ENCODE assay signal across 12 mouse cellular contexts in genomic region chr11:120119936-120120541, GRCm38 (mm10). TPM values are rescaled to one million over a fixed set of nuclear protein-coding genes. Genes with fewer than 3 reads are reported as not detected.
DNase-seq lines count a peak whose midpoint lies in the region; ATAC-seq lines count a peak whose summit lies in the region.
"Had no signal": no experiment of that assay in that cellular context is flagged by ENCODE, and none has a peak within 500 bp of the region (broad histone marks: within the 10 kb centered on the region; RNA-seq: fewer than 3 reads in every experiment).

No protein-coding gene starts in this region.

- DNase-seq in embryonic facial prominence, embryonic 10.5 days (ENCODE audit: low spot score), result no peak
- DNase-seq in heart, postnatal 36 days, result no peak
- no peak for DNase-seq in neural tube, embryonic 10.5 days (ENCODE audit: extremely low spot score, low spot score)
- DNase-seq in left cerebral cortex, adult 18-20 months (ENCODE audit: low spot score in 2 of 2), result no peak
- no peak for DNase-seq in kidney, postnatal 36 days
- DNase-seq: gastrocnemius, postnatal 25 days had no signal

- 0 out of 2 replicates have a peak, but pooled peaks have one; percentile 68 for ATAC-seq in embryonic facial prominence, embryonic 12.5 days (ENCODE audit: insufficient number of reproducible peaks, insufficient read depth, low FRiP score, low TSS enrichment)
- ATAC-seq in heart, embryonic 16.5 days (replicated peaks; ENCODE audit: extremely low read depth, insufficient read depth, low FRiP score), result peak; percentile 53; the same call in 1 of the 2 replicates
- ATAC-seq in neural tube, embryonic 12.5 days (ENCODE audit: low FRiP score, low read depth), result no peak

- intact Hi-C loops in heart, postnatal 36 days (cut with DNase I), result no loop called here

- WGBS in embryonic facial prominence, embryonic 12.5 days, result 79% methylated on average over 10 of the region's 10 CpGs
- 92% methylated on average over 10 of the region's 10 CpGs for WGBS in embryonic facial prominence, embryonic 10.5 days
- WGBS in heart, embryonic 16.5 days, result 50% methylated on average over 10 of the region's 10 CpGs
- 88% methylated on average over 10 of the region's 10 CpGs for WGBS in neural tube, embryonic 12.5 days

- no peak overlapping the region for H3K4me2 ChIP-seq in embryonic facial prominence, embryonic 12.5 days (replicated peaks)
- H3K4me2 ChIP-seq in heart, embryonic 16.5 days (ENCODE audit: low read depth, low read length), result no peak overlapping the region
- no peak overlapping the region for H3K4me2 ChIP-seq in neural tube, embryonic 12.5 days (replicated peaks)
- H3K4me2 ChIP-seq: limb, embryonic 15.5 days had no signal

- H3K27ac ChIP-seq in embryonic facial prominence, embryonic 12.5 days, result no peak overlapping the region
- H3K27ac ChIP-seq in embryonic facial prominence, embryonic 10.5 days (replicated peaks), result no peak overlapping the region
- H3K27ac ChIP-seq in heart, embryonic 16.5 days (ENCODE audit: low read length), result no peak overlapping the region
- H3K27ac ChIP-seq in neural tube, embryonic 12.5 days, result no peak overlapping the region
- H3K27ac ChIP-seq: left cerebral cortex, adult 2 months; limb, embryonic 15.5 days had no signal

- no peaks in the 10 kb centered on the region for H3K9me3 ChIP-seq in embryonic facial prominence, embryonic 12.5 days
- H3K9me3 ChIP-seq in embryonic facial prominence, embryonic 10.5 days, result no peaks in the 10 kb centered on the region
- H3K9me3 ChIP-seq in heart, embryonic 16.5 days (replicated peaks; ENCODE audit: control insufficient read depth, low read length), result no peaks in the 10 kb centered on the region
- no peaks in the 10 kb centered on the region for H3K9me3 ChIP-seq in neural tube, embryonic 12.5 days
- H3K9me3 ChIP-seq: G1E; limb, embryonic 15.5 days had no signal

- no peak overlapping the region for H3K4me3 ChIP-seq in embryonic facial prominence, embryonic 12.5 days
- no peak overlapping the region for H3K4me3 ChIP-seq in embryonic facial prominence, embryonic 10.5 days
- no peak overlapping the region for H3K4me3 ChIP-seq in heart, embryonic 16.5 days (ENCODE audit: low read length)
- no peak overlapping the region for H3K4me3 ChIP-seq in neural tube, embryonic 12.5 days
- H3K4me3 ChIP-seq: left cerebral cortex, adult 2 months; limb, embryonic 15.5 days had no signal

- H3K27me3 ChIP-seq in embryonic facial prominence, embryonic 12.5 days, result no peaks in the 10 kb centered on the region; the same call in 1 of the 2 replicates
- H3K27me3 ChIP-seq in embryonic facial prominence, embryonic 10.5 days (replicated peaks; ENCODE audit: low read depth, poor library complexity, severe bottlenecking), result no peaks in the 10 kb centered on the region
- H3K27me3 ChIP-seq in heart, embryonic 16.5 days (ENCODE audit: control insufficient read depth, insufficient read depth, low read length), result no peaks in the 10 kb centered on the region
- H3K27me3 ChIP-seq in neural tube, embryonic 12.5 days (replicated peaks), result no peaks in the 10 kb centered on the region
- H3K27me3 ChIP-seq: limb, embryonic 15.5 days had no signal

- peaks cover 6% of the 10 kb centered on the region for H3K4me1 ChIP-seq in embryonic facial prominence, embryonic 12.5 days
- peaks cover 15% of the 10 kb centered on the region for H3K4me1 ChIP-seq in embryonic facial prominence, embryonic 10.5 days
- H3K4me1 ChIP-seq in heart, embryonic 16.5 days (ENCODE audit: control insufficient read depth, insufficient read depth, low read length), result peaks cover 8% of the 10 kb centered on the region
- peaks cover 7% of the 10 kb centered on the region; the same call in 1 of the 2 replicates for H3K4me1 ChIP-seq in neural tube, embryonic 12.5 days

- H3K36me3 ChIP-seq in embryonic facial prominence, embryonic 12.5 days, result peaks cover 30% of the 10 kb centered on the region
- peaks cover 97% of the 10 kb centered on the region for H3K36me3 ChIP-seq in embryonic facial prominence, embryonic 10.5 days (replicated peaks)
- peaks cover 9% of the 10 kb centered on the region for H3K36me3 ChIP-seq in heart, embryonic 16.5 days (ENCODE audit: control insufficient read depth, insufficient read depth)
- peaks cover 54% of the 10 kb centered on the region for H3K36me3 ChIP-seq in neural tube, embryonic 12.5 days

- peak overlapping the region; percentile 15; the same call in 1 of the 2 replicates for H3K9ac ChIP-seq in embryonic facial prominence, embryonic 12.5 days
- no peak overlapping the region; the same call in 1 of the 2 replicates for H3K9ac ChIP-seq in heart, embryonic 16.5 days (ENCODE audit: low read length)
- H3K9ac ChIP-seq in neural tube, embryonic 12.5 days, result peak overlapping the region; percentile 26; the same call in 1 of the 2 replicates
- H3K9ac ChIP-seq: limb, embryonic 15.5 days had no signal

RNA-seq across cellular contexts. Expression of gene Ndufaf8, which starts 21.3 kb away (rescaled TPM):
- polyA plus RNA-seq in embryonic facial prominence, embryonic 12.5 days (2016; fragmentation: Nextera tagmentation; extraction: Ambion mirVana), result 67.4 and 73.6 TPM in 2 replicates
- 82.0 and 87.7 TPM in 2 replicates for polyA plus RNA-seq in embryonic facial prominence, embryonic 10.5 days (2016; fragmentation: Nextera tagmentation; extraction: Ambion mirVana)
- polyA plus RNA-seq in heart, embryonic 16.5 days (2015; fragmentation: Nextera tagmentation; extraction: Ambion mirVana), result 92.6 and 101 TPM in 2 replicates
- 10 to 100 TPM; 64.5 to 67.7 TPM for total RNA-seq in heart, postnatal 36 days (2021)
- 48.9 and 56.4 TPM in 2 replicates for polyA plus RNA-seq in neural tube, embryonic 12.5 days (2016; fragmentation: Nextera tagmentation; extraction: Ambion mirVana)
- total RNA-seq in left cerebral cortex, adult 18-20 months (2021), result 10 to 100 TPM; 41.5 to 43.4 TPM

RNA-seq across cellular contexts. Expression of gene Tepsin, which starts 21.5 kb away (rescaled TPM):
- 18.5 and 19.2 TPM in 2 replicates for polyA plus RNA-seq in embryonic facial prominence, embryonic 12.5 days (2016; fragmentation: Nextera tagmentation; extraction: Ambion mirVana)
- polyA plus RNA-seq in embryonic facial prominence, embryonic 10.5 days (2016; fragmentation: Nextera tagmentation; extraction: Ambion mirVana), result 20.2 and 21.4 TPM in 2 replicates
- polyA plus RNA-seq in heart, embryonic 16.5 days (2015; fragmentation: Nextera tagmentation; extraction: Ambion mirVana), result 16.3 and 16.9 TPM in 2 replicates
- 1 to 10 TPM; 7.0 to 7.4 TPM for total RNA-seq in heart, postnatal 36 days (2021)
- 24.1 and 24.5 TPM in 2 replicates for polyA plus RNA-seq in neural tube, embryonic 12.5 days (2016; fragmentation: Nextera tagmentation; extraction: Ambion mirVana)
- total RNA-seq in left cerebral cortex, adult 18-20 months (2021), result 10 to 100 TPM; 14.8 TPM

RNA-seq across cellular contexts. Expression of gene Slc38a10, which starts 31.1 kb away (rescaled TPM):
- polyA plus RNA-seq in embryonic facial prominence, embryonic 12.5 days (2016; fragmentation: Nextera tagmentation; extraction: Ambion mirVana), result 95.0 and 99.5 TPM in 2 replicates
- 99.0 and 103 TPM in 2 replicates for polyA plus RNA-seq in embryonic facial prominence, embryonic 10.5 days (2016; fragmentation: Nextera tagmentation; extraction: Ambion mirVana)
- polyA plus RNA-seq in heart, embryonic 16.5 days (2015; fragmentation: Nextera tagmentation; extraction: Ambion mirVana), result 87.3 and 93.5 TPM in 2 replicates
- 10 to 100 TPM; 79.8 to 81.1 TPM for total RNA-seq in heart, postnatal 36 days (2021)
- polyA plus RNA-seq in neural tube, embryonic 12.5 days (2016; fragmentation: Nextera tagmentation; extraction: Ambion mirVana), result 119 and 121 TPM in 2 replicates
- total RNA-seq in left cerebral cortex, adult 18-20 months (2021), result 10 to 100 TPM; 82.6 to 83.9 TPM

RNA-seq across cellular contexts. Expression of gene Cep131, which starts 33.4 kb away (rescaled TPM):
- polyA plus RNA-seq in embryonic facial prominence, embryonic 12.5 days (2016; fragmentation: Nextera tagmentation; extraction: Ambion mirVana), result 43.3 and 43.9 TPM in 2 replicates
- polyA plus RNA-seq in embryonic facial prominence, embryonic 10.5 days (2016; fragmentation: Nextera tagmentation; extraction: Ambion mirVana), result 43.0 and 46.9 TPM in 2 replicates
- polyA plus RNA-seq in heart, embryonic 16.5 days (2015; fragmentation: Nextera tagmentation; extraction: Ambion mirVana), result 13.2 and 14.5 TPM in 2 replicates
- 10 to 100 TPM in 1 of 2 experiments, 1 to 10 TPM in 1; 9.6 to 11.5 TPM for total RNA-seq in heart, postnatal 36 days (2021)
- polyA plus RNA-seq in neural tube, embryonic 12.5 days (2016; fragmentation: Nextera tagmentation; extraction: Ambion mirVana), result 41.3 and 43.6 TPM in 2 replicates
- 10 to 100 TPM; 20.6 to 31.9 TPM for total RNA-seq in left cerebral cortex, adult 18-20 months (2021)
